Mouse (Mus musculus): ENCODE results near the gene E330034G19Rik. TPM values are rescaled to one million over a fixed set of nuclear protein-coding genes. Genes with fewer than 3 reads are reported as not detected.

E330034G19Rik gene
- not detected for total RNA-seq (2023)

GRCm38 (mm10) chr14:24292914-24293313 lies at the start of gene E330034G19Rik:
E330034G19Rik (plus strand) TSS chr14:24293214.

GRCm38 (mm10) chr14:24245177-24246081 lies 47.6 kb upstream of the E330034G19Rik start, which contains the start of gene Dlg5:
Dlg5 (minus strand) TSS chr14:24245920.

Other genes starting within 250 kb of the E330034G19Rik start
- gene Dlg5, start 47.3 kb upstream of the E330034G19Rik start, total RNA-seq (2023), result 3.4 TPM
- 42.5 TPM for gene Polr3a, start 193.8 kb downstream of the E330034G19Rik start, total RNA-seq (2023)
- 6,202 TPM for gene Rps24, start 193.9 kb downstream of the E330034G19Rik start, total RNA-seq (2023)